Mouse (Mus musculus) thymus, adult 2 months (tissue): Measurements from ENCODE around the gene Tspan4. TPM values are rescaled to one million over a fixed set of nuclear protein-coding genes. Genes with fewer than 3 reads are reported as not detected.
A peak's percentile ranks its signal among the peaks of the same experiment; 100 is the strongest.

ENCODE experiments used
- DNase-seq: peaks from one replicate; pipeline ENCODE4 v3.0.0; 2021
- H3K27ac ChIP-seq: fragments of 200-500 bp; 2 replicates; pipeline ENCODE4 v1.5.1; 2012; ENCODE audit warnings: low read length, control low read depth; ENCODE audit not compliant: control insufficient read depth, insufficient read depth
- H3K27me3 ChIP-seq: fragments of 200-500 bp; 2 replicates; pipeline ENCODE4 v1.6.1; 2012; ENCODE audit warnings: mild to moderate bottlenecking, low read length, moderate library complexity, mixed read lengths; ENCODE audit not compliant: control insufficient read depth, insufficient read depth
- H3K36me3 ChIP-seq: fragments of 200-500 bp; 2 replicates; pipeline ENCODE4 v1.6.1; 2012; ENCODE audit warnings: mild to moderate bottlenecking, low read length, moderate library complexity; ENCODE audit not compliant: control insufficient read depth, insufficient read depth
- H3K4me1 ChIP-seq: fragments of 200-500 bp; replicated peaks from 2 replicates; pipeline ENCODE4 v1.6.1; 2012; ENCODE audit warnings: low read length; ENCODE audit not compliant: control insufficient read depth, insufficient read depth
- H3K4me3 ChIP-seq: fragments of 200-500 bp; 2 replicates; pipeline ENCODE4 v1.5.1; 2012; ENCODE audit warnings: mild to moderate bottlenecking, low read length, control low read depth, moderate library complexity; ENCODE audit not compliant: control insufficient read depth, insufficient read depth
- CTCF ChIP-seq: fragments of 200-500 bp; IDR thresholded peaks from 2 replicates; pipeline ENCODE4 v1.5.1; 2012; ENCODE audit warnings: mild to moderate bottlenecking, control low read depth, low read length, moderate library complexity, borderline replicate concordance; ENCODE audit not compliant: control insufficient read depth, poor library complexity, insufficient read depth; ENCODE audit errors: extremely low read depth
- POLR2A ChIP-seq: fragments of 200-500 bp; IDR thresholded peaks from 2 replicates; pipeline ENCODE4 v1.6.1; 2012; ENCODE audit warnings: mild to moderate bottlenecking, low read length, control low read depth, moderate library complexity; ENCODE audit not compliant: control insufficient read depth, poor library complexity, insufficient read depth; ENCODE audit errors: extremely low read depth
- WGBS: fragments of 180-500 bp; shearing (Covaris S2); methylation state at CpG from one replicate; pipeline ENCODE4 v1.1.7; 2018; 5-methylcytosine and 5-hydroxymethylcytosine counted together
- polyA plus RNA-seq: library from polyadenylated mRNA; depleted of rRNA; stranded (reverse); fragments of >200 nt; gene quantifications from 2 replicates; pipeline ENCODE4 v1.2.3, GENCODE M21; 2012

Tspan4 gene
- polyA plus RNA-seq, 1 experiment: 45.1 TPM

- H3K4me3 ChIP-seq: no peak overlapping the region
- TF ChIP-seq POLR2A (no peak), CTCF (no peak)
- no peaks in the 10 kb centered on the region for H3K27me3 ChIP-seq
- no peak overlapping the region for H3K27ac ChIP-seq
- no peaks in the 10 kb centered on the region; the same call in 1 of the 2 replicates for H3K4me1 ChIP-seq
- no peaks in the 10 kb centered on the region; the same call in 1 of the 2 replicates for H3K36me3 ChIP-seq
- DNase-seq: peak; percentile 66
- 65% methylated on average over 6 of the region's 6 CpGs for WGBS
Observed at GRCm38 (mm10) chr7:141524760-141525579, 49.9 kb downstream of the Tspan4 start.

- no peak for DNase-seq
- WGBS: 99% methylated on average over 4 of the region's 4 CpGs
- Histone ChIP-seq H3K36me3 (no peaks in the 10 kb centered on the region; the same call in 1 of the 2 replicates), H3K4me1 (no peaks in the 10 kb centered on the region; the same call in 1 of the 2 replicates), H3K27me3 (no peaks in the 10 kb centered on the region), H3K27ac (no peak overlapping the region), H3K4me3 (no peak overlapping the region)
- no peak for TF ChIP-seq POLR2A
- TF ChIP-seq CTCF: no peak
Observed at GRCm38 (mm10) chr7:141525580-141525925, 50.5 kb downstream of the Tspan4 start.

GRCm38 (mm10) chr7:141535570-141535969 lies 60.5 kb downstream of the Tspan4 start:
- no peak overlapping the region for H3K27ac ChIP-seq
- DNase-seq: no peak
- H3K27me3 ChIP-seq: no peaks in the 10 kb centered on the region
- H3K4me3 ChIP-seq: no peak overlapping the region
- 88% methylated on average over 1 of the region's 1 CpGs for WGBS
- peaks cover 18% of the 10 kb centered on the region for H3K4me1 ChIP-seq
- TF ChIP-seq CTCF: no peak
- H3K36me3 ChIP-seq: no peaks in the 10 kb centered on the region

- 8% methylated on average over 18 of the region's 18 CpGs for WGBS
- no peaks in the 10 kb centered on the region for H3K36me3 ChIP-seq
- H3K4me1 ChIP-seq: peaks cover 21% of the 10 kb centered on the region
- H3K27ac ChIP-seq: peak overlapping the region; percentile 10; the same call in 1 of the 2 replicates
- no peaks in the 10 kb centered on the region for H3K27me3 ChIP-seq
- no peak for TF ChIP-seq CTCF
- TF ChIP-seq POLR2A: no peak
- DNase-seq: peak; percentile 7
- peak overlapping the region; percentile 75 for H3K4me3 ChIP-seq
Observed at GRCm38 (mm10) chr7:141538852-141539555, 64.0 kb downstream of the Tspan4 start.

- no peaks in the 10 kb centered on the region for H3K27me3 ChIP-seq
- TF ChIP-seq POLR2A (peak; percentile 71), CTCF (0 out of 2 replicates have a peak, but pooled peaks have one; percentile 51)
- peak within 1 kb of the TSS; percentile 10; the same call in 1 of the 2 replicates for H3K27ac ChIP-seq
- WGBS: under 1% methylated on average over 46 of the region's 46 CpGs
- no peaks in the 10 kb centered on the region for H3K36me3 ChIP-seq
- peak within 1 kb of the TSS; percentile 75 for H3K4me3 ChIP-seq
- DNase-seq: peak; percentile 98
- peaks cover 21% of the 10 kb centered on the region for H3K4me1 ChIP-seq
Observed at GRCm38 (mm10) chr7:141539556-141540311, 64.7 kb downstream of the Tspan4 start, which contains the start of gene Chid1. Gene Chid1, minus strand, starts transcription at chr7:141539857.
